Mouse (Mus musculus) MN1 (cell line): ENCODE measurements at regions not wholly inside any gene's neighbourhood (a gene's known extent, or its start where the extent isn't known, plus 50 kb on each side); places are given as distances from the start of the nearest gene placed in this dataset.

ENCODE experiments used
- DNase-seq: peaks from one replicate; pipeline ENCODE4 v3.0.0-alpha.2; 2016; ENCODE audit warnings: low spot score

GRCm38 (mm10) chr6:100143586-100144301, 143.5 kb downstream of the Rybp start:
- peak; percentile 60 for DNase-seq

GRCm38 (mm10) chr6:100141225-100141624, 146.1 kb downstream of the Rybp start:
- no peak for DNase-seq

- peak; percentile 35 for DNase-seq
Measured at GRCm38 (mm10) chr6:100140581-100141114, 146.6 kb downstream of the Rybp start.

- DNase-seq, result no peak
Measured at GRCm38 (mm10) chr6:100139809-100140208, 147.5 kb downstream of the Rybp start.

- no peak for DNase-seq
Measured at GRCm38 (mm10) chr6:100138659-100139058, 148.6 kb downstream of the Rybp start.

GRCm38 (mm10) chr6:100135177-100135576, 152.1 kb downstream of the Rybp start:
- peak; percentile 50 for DNase-seq

- no peak for DNase-seq
Measured at GRCm38 (mm10) chr6:100133970-100134369, 153.3 kb downstream of the Rybp start.

GRCm38 (mm10) chr6:100132916-100133600, 154.2 kb downstream of the Rybp start:
- peak; percentile 33 for DNase-seq

- DNase-seq, result peak; percentile 98
Measured at GRCm38 (mm10) chr6:100127221-100128143, 159.8 kb downstream of the Rybp start.

- no peak for DNase-seq
Measured at GRCm38 (mm10) chr6:100126736-100127135, 160.5 kb downstream of the Rybp start.

- peak; percentile 41 for DNase-seq
Measured at GRCm38 (mm10) chr6:100126326-100126725, 161.0 kb downstream of the Rybp start.

GRCm38 (mm10) chr6:100121240-100121639, 166.0 kb downstream of the Rybp start:
- DNase-seq, result no peak

GRCm38 (mm10) chr6:100120017-100120944, 167.0 kb downstream of the Rybp start:
- no peak for DNase-seq

- DNase-seq, result no peak
Measured at GRCm38 (mm10) chr6:100117084-100117483, 170.2 kb downstream of the Rybp start.

- DNase-seq, result no peak
Measured at GRCm38 (mm10) chr6:100113393-100114137, 173.7 kb downstream of the Rybp start.

- DNase-seq, result peak; percentile 78
Measured at GRCm38 (mm10) chr6:100110981-100111660, 176.2 kb downstream of the Rybp start.

GRCm38 (mm10) chr6:100109979-100110378, 177.3 kb downstream of the Rybp start:
- no peak for DNase-seq

GRCm38 (mm10) chr6:100109351-100109750, 177.9 kb downstream of the Rybp start:
- no peak for DNase-seq

- no peak for DNase-seq
Measured at GRCm38 (mm10) chr6:100107508-100107907, 179.8 kb downstream of the Rybp start.

GRCm38 (mm10) chr6:100107066-100107465, 180.2 kb downstream of the Rybp start:
- DNase-seq, result no peak
